Mouse (Mus musculus) midbrain, embryonic 15.5 days (tissue): ENCODE measurements at regions not wholly inside any gene's neighbourhood (a gene's known extent, or its start where the extent isn't known, plus 50 kb on each side); places are given as distances from the start of the nearest gene placed in this dataset.

ENCODE experiments used
- ATAC-seq: fragments of 200-750 bp; cut with Nextera tagmentation; replicated peaks from 2 replicates; pipeline ENCODE4 v1.8.0; 2017; ENCODE audit warnings: moderate TSS enrichment
- H3K27ac ChIP-seq: fragments of 300-500 bp; sonication (generic); 2 replicates; pipeline ENCODE4 v1.5.1; 2015; ENCODE audit warnings: mild to moderate bottlenecking, inconsistent platforms
- H3K27me3 ChIP-seq: fragments of 300-500 bp; sonication (generic); replicated peaks from 2 replicates; pipeline ENCODE4 v1.6.1; 2015; ENCODE audit warnings: inconsistent platforms
- H3K36me3 ChIP-seq: fragments of 300-500 bp; sonication (generic); replicated peaks from 2 replicates; pipeline ENCODE4 v1.6.1; 2015; ENCODE audit warnings: inconsistent platforms
- H3K4me1 ChIP-seq: fragments of 300-500 bp; sonication (generic); 2 replicates; pipeline ENCODE4 v1.6.1; 2015; ENCODE audit warnings: inconsistent platforms
- H3K4me2 ChIP-seq: fragments of 300-500 bp; sonication (generic); 2 replicates; pipeline ENCODE4 v1.6.1; 2015; ENCODE audit warnings: inconsistent platforms, mild to moderate bottlenecking, moderate library complexity
- H3K4me3 ChIP-seq: fragments of 300-500 bp; sonication (generic); 2 replicates; pipeline ENCODE4 v1.5.1; 2015; ENCODE audit warnings: mild to moderate bottlenecking, inconsistent platforms
- H3K9ac ChIP-seq: fragments of 300-500 bp; sonication (generic); 2 replicates; pipeline ENCODE4 v1.6.1; 2015; ENCODE audit warnings: mild to moderate bottlenecking, inconsistent platforms
- H3K9me3 ChIP-seq: fragments of 300-500 bp; sonication (generic); 2 replicates; pipeline ENCODE4 v1.6.1; 2016; ENCODE audit warnings: inconsistent platforms
- WGBS: fragments of 180-500 bp; shearing (Covaris S2); methylation state at CpG from one replicate; pipeline ENCODE4 v1.1.7; 2015; ENCODE audit warnings: mixed read lengths; 5-methylcytosine and 5-hydroxymethylcytosine counted together

DNA sequence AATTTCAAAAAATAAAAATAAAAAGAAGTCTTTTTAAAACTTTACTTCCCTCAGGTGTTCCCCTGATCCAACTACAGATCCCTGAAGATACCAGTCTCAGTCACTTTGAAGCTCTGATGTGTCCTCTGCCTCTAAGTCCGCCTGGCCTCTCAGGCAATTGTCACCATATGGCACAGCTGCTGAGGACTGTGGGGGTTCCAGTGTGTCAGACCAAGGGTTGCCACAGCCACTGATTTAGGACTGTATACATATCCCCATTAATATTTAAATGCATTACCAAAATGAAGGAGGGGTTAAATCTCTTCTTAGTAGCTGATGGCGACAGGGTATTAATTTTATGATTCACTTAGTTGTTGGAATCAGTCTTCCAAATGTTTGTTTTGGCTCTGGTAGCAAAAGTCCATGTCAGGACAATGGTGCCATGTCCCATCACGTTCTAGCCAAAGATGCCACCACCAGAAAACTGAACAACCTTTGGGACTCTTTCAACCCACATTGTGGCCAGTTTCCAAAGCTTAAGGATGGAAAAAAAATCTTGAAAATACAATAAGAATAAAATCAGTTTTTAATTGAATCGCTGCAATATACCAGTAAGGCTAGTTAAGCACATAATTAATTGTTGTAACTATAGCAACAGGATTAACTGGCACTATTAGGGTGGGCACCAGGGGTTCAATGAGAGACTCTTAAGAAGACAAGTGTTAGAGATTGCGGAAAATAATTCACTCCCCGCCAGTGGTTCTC is 62.5 kb downstream of the Arrdc4 start:
- no peak overlapping the region for H3K9ac ChIP-seq
- no peaks in the 10 kb centered on the region for H3K36me3 ChIP-seq
- no peaks in the 10 kb centered on the region for H3K9me3 ChIP-seq
- 46% methylated on average over 6 of the region's 6 CpGs for WGBS
- H3K4me2 ChIP-seq, result no peak overlapping the region
- no peaks in the 10 kb centered on the region for H3K27me3 ChIP-seq
- H3K4me3 ChIP-seq, result no peak overlapping the region
- ATAC-seq, result peak; percentile 76
- H3K4me1 ChIP-seq, result peaks cover 11% of the 10 kb centered on the region; the same call in 1 of the 2 replicates
- H3K27ac ChIP-seq, result peak overlapping the region; percentile 58; the same call in 1 of the 2 replicates

DNA sequence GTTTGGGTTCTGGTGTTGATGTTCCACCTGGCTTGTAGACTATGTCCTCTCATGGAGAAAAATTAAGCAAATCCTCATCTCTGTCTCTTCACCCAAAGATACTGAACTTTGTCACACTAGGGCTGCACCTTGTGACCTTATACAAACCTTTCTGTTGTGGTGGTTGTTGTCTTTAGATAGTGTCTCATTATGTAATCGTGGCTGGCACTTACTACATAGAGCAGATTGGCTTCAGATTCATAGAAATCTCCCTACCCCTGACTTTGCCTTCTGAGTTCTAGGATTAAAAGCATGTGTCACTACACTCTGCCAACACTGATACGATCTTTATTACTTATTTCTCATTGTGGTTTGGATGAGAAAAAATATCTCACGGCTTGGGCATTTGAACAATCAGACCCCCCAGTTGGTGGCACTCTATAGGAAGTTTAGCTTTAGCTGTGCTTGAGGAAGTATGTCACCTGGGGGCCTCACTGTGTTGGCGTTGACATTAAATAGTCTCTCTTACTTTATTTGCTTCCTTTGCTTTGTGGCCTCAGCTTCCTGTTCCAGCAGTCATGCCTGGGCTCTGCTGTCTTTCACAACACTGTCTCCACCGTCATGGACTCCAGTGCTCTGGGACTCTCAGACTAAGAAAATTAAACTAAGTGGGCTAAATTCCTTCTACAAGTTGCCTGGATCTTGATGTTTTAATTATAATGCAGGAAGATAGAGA is 66.0 kb downstream of the Arrdc4 start:
- no peak overlapping the region for H3K4me3 ChIP-seq
- H3K4me2 ChIP-seq, result no peak overlapping the region
- H3K4me1 ChIP-seq, result peaks cover 16% of the 10 kb centered on the region; the same call in 1 of the 2 replicates
- H3K9ac ChIP-seq, result no peak overlapping the region
- no peak overlapping the region for H3K27ac ChIP-seq
- no peak for ATAC-seq
- WGBS, result 71% methylated on average over 5 of the region's 5 CpGs
- no peaks in the 10 kb centered on the region for H3K27me3 ChIP-seq
- H3K36me3 ChIP-seq, result no peaks in the 10 kb centered on the region
- H3K9me3 ChIP-seq, result no peaks in the 10 kb centered on the region

DNA sequence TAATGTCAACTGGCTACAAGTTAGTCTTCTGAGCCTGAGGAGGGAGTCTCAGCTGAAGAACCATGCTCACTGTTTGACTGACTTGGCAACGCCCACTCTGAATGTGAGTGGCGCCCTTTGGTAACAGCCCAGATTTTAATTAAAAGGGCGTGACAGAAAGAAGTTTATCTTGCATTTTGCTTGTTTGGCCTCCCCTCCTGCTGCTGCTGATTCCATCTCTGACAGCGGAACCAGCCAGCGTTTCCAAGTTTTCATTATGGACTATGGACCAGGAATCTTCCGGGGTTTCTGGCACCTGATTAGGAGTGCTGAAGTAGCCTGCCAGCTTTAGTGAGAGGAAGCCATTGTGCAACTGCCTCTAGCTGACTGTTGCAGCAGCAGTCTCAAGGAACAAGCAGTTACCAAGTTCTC is 66.7 kb downstream of the Arrdc4 start:
- Histone ChIP-seq H3K27me3 (no peaks in the 10 kb centered on the region), H3K27ac (no peak overlapping the region), H3K4me1 (peaks cover 16% of the 10 kb centered on the region; the same call in 1 of the 2 replicates), H3K9ac (no peak overlapping the region), H3K4me2 (peak overlapping the region; percentile 10; the same call in 1 of the 2 replicates), H3K36me3 (no peaks in the 10 kb centered on the region), H3K9me3 (no peaks in the 10 kb centered on the region), H3K4me3 (no peak overlapping the region)
- ATAC-seq, result no peak
- WGBS, result 50% methylated on average over 6 of the region's 6 CpGs

DNA sequence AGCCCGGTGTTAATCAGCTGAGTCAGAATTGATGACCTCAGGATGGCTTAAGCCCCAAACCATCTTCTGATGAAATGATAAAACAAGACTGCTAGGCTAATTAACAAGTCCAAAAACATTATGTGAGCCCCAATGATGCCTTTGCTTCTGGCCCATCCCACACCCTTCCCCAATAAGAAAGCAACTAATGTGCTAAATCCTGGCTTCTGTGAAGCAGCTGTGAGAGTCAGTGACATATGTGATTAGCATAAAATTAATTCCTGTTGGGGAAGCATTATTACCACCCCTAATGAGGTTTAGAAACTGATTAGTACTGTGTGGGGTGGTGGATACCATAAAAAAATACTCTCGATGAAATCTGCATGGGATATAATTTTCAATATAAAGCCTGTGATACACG is 69.3 kb downstream of the Arrdc4 start:
- H3K27ac ChIP-seq, result no peak overlapping the region
- H3K36me3 ChIP-seq, result no peaks in the 10 kb centered on the region
- no peak overlapping the region for H3K9ac ChIP-seq
- no peak for ATAC-seq
- H3K4me1 ChIP-seq, result peaks cover 7% of the 10 kb centered on the region; the same call in 1 of the 2 replicates
- no peak overlapping the region for H3K4me3 ChIP-seq
- no peaks in the 10 kb centered on the region for H3K9me3 ChIP-seq
- H3K4me2 ChIP-seq, result no peak overlapping the region
- H3K27me3 ChIP-seq, result no peaks in the 10 kb centered on the region
- WGBS, result 73% methylated on average over 3 of the region's 3 CpGs

DNA sequence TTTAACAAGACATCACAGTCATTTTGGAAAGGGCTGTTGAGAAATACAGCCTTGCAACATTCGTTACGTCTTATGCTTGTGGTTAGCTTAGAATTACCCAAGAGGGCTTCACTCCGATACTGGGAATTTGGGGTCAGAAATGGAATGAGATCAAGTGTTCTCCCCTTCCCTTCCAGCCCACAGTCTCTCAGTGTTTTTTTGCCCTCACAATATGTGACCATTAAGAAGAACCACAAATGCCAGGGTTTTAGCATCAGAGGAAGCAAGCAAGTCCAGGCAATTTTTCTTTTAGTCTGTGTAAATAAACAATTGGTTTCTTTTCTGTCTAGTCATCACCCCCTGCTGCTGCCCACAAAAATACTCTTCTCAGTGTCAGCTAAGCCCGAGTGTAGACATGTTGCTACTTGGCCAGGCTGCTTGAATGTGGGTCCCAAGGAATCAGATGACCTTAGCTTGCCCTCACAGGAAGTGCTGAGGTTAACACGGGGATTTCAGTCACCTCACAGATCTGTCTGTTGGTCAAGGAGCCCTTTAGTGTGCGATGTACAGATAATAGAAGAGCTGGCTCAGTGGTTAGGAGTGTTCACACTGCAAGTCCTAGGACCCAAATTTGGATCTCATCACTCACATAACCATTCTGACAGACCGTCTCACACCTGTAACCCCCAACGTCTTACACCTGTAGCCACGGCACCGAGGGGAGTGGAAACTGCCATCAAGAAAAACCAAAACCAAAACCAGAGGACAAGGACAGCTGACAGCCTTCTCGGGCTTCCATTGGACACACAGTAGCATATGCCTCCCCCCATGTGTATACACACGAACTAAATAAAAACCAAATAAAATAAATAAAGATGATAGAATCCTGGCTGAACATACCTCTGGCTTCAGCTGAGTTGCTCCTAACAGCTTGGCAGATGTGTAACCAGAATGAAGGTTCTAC is 81.0 kb downstream of the Arrdc4 start:
- Histone ChIP-seq H3K4me3 (no peak overlapping the region), H3K4me1 (no peaks in the 10 kb centered on the region)
- 67% methylated on average over 12 of the region's 12 CpGs for WGBS

DNA sequence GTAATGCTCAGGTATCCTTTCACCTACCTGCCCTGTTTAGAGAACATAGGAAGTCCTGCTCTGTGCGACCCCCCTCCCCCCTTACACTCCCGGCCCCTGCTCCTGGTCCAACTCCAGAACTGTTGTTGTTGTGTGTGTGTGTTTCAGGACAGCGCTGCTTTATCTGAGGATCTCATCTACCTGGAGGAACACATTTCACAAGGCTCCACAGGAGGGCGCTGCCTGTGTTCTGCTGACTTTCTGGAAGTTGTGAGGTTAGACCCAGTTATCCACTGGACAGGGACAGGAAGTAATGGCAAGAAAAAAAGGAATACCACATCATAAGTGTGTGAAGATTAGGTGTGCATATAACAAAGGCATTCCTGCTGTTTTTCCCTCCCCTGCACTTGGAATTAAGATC is 81.8 kb downstream of the Arrdc4 start:
- no peaks in the 10 kb centered on the region for H3K36me3 ChIP-seq
- H3K27ac ChIP-seq, result no peak overlapping the region
- 46% methylated on average over 4 of the region's 4 CpGs for WGBS
- H3K4me1 ChIP-seq, result no peaks in the 10 kb centered on the region
- no peak overlapping the region for H3K9ac ChIP-seq
- no peaks in the 10 kb centered on the region for H3K9me3 ChIP-seq
- no peak overlapping the region for H3K4me2 ChIP-seq
- no peak for ATAC-seq
- no peaks in the 10 kb centered on the region for H3K27me3 ChIP-seq
- H3K4me3 ChIP-seq, result no peak overlapping the region

More for the DNA sequence above, 81.0 kb downstream of the Arrdc4 start:
- H3K4me2 ChIP-seq, result no peak overlapping the region
- H3K9me3 ChIP-seq, result no peaks in the 10 kb centered on the region
- no peaks in the 10 kb centered on the region for H3K36me3 ChIP-seq
- H3K9ac ChIP-seq, result no peak overlapping the region
- H3K27ac ChIP-seq, result no peak overlapping the region
- H3K27me3 ChIP-seq, result no peaks in the 10 kb centered on the region
- ATAC-seq, result no peak

DNA sequence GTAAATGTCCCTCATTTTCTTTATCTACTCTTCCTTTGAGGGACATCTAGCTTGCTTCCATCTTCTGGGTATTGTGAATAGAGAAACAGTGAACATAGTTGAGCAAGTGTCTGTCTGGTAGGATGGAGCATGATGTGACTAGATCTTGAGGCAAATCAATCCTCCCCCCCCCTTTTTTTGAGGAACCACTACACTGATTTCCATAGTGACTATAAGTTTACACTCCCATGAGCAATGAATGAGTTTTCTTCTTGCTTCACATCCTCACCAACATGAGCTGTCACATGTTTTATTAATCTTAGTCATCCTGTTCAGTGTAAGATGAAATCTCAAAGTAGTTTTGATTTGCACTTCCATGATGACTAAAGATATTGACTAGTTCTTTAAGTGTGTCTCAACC is 92.7 kb downstream of the Arrdc4 start:
- no peak overlapping the region for H3K4me2 ChIP-seq
- H3K4me1 ChIP-seq, result no peaks in the 10 kb centered on the region
- H3K36me3 ChIP-seq, result no peaks in the 10 kb centered on the region
- no peak overlapping the region for H3K27ac ChIP-seq
- no peak overlapping the region for H3K9ac ChIP-seq
- no peak for ATAC-seq
- no peak overlapping the region for H3K4me3 ChIP-seq
- no peaks in the 10 kb centered on the region; the same call in 1 of the 2 replicates for H3K9me3 ChIP-seq
- H3K27me3 ChIP-seq, result no peaks in the 10 kb centered on the region

DNA sequence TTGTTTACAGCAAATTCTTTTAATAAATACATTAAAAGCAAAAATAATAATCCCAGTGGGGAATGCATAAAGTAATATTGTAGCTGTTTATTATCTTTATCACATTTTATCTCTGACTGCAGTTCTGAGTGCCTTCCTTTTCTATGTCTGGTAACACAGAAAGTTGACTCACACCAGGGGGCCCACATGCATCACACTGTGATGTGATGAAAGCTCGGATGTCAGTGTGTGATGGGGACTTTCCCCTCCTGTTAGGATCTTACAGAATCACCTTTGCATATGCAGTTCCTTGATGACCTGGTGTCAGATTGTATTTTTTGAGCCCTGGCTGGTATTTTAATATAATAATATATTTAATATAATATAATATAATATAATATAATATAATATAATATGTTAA is 95.5 kb downstream of the Arrdc4 start:
- Histone ChIP-seq H3K4me2 (no peak overlapping the region), H3K9ac (no peak overlapping the region), H3K4me3 (no peak overlapping the region), H3K36me3 (no peaks in the 10 kb centered on the region), H3K9me3 (no peaks in the 10 kb centered on the region; the same call in 1 of the 2 replicates), H3K4me1 (no peaks in the 10 kb centered on the region), H3K27me3 (no peaks in the 10 kb centered on the region), H3K27ac (no peak overlapping the region)
- no peak for ATAC-seq
- 72% methylated on average over 1 of the region's 1 CpGs for WGBS

DNA sequence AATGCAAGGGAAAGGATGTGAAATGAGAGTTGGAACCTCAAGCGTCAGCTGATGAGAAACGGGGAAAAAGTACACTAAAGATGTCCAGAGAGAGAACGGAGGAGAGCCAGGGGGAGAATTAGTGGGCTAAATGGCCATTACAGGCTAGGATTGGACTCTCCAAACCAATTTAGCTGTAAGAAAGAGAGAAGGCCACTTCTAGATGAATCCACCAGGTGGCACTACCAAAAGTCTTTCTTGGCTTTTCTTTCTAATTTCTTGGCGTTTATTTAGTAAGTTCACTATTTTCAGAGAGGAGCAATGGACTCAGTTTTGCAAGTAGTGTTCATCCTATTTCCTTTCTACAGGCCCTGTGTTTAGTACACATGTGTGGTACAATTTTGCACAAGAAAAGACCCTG is 97.6 kb downstream of the Arrdc4 start:
- H3K9me3 ChIP-seq, result no peaks in the 10 kb centered on the region; the same call in 1 of the 2 replicates
- no peak overlapping the region for H3K27ac ChIP-seq
- no peak overlapping the region for H3K4me2 ChIP-seq
- H3K4me3 ChIP-seq, result no peak overlapping the region
- ATAC-seq, result no peak
- no peak overlapping the region for H3K9ac ChIP-seq
- no peaks in the 10 kb centered on the region for H3K4me1 ChIP-seq
- WGBS, result 68% methylated on average over 4 of the region's 4 CpGs
- no peaks in the 10 kb centered on the region for H3K36me3 ChIP-seq
- H3K27me3 ChIP-seq, result no peaks in the 10 kb centered on the region

DNA sequence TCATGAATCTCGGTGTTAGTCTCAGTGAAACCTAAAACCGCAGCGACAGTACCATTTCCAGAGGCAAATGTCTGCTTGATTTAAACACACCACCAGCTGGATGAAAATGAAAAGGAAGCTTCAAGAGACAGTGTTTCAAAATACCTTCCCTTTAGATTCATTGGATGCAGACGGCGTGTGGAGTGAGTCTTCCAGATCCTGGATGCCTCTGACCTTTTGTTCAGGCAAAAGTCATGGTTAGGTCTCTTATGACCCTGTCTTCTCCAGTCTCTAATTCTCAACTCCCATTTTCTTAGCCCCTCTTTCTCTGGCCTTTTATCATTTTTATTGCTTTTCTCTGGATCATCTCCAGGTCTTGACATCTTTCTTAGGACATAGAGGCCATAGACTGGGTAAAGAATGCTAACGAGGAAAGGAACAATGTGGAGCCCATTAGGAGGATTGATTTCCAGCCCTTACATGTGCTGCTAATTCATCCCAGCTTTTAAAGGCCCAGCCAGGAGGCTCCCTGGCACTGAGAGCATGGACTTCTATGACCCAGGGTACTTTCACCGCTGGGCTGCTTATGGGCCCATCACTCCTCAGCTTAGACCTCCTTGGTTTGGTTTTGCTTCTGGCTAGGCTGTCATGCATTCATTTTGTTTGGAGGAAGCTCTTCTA is 111.4 kb downstream of the Arrdc4 start:
- Histone ChIP-seq H3K4me2 (no peak overlapping the region), H3K9me3 (no peaks in the 10 kb centered on the region), H3K36me3 (no peaks in the 10 kb centered on the region), H3K4me3 (no peak overlapping the region), H3K27ac (no peak overlapping the region), H3K4me1 (no peaks in the 10 kb centered on the region), H3K27me3 (no peaks in the 10 kb centered on the region), H3K9ac (no peak overlapping the region)
- no peak for ATAC-seq
- WGBS, result 88% methylated on average over 7 of the region's 7 CpGs

DNA sequence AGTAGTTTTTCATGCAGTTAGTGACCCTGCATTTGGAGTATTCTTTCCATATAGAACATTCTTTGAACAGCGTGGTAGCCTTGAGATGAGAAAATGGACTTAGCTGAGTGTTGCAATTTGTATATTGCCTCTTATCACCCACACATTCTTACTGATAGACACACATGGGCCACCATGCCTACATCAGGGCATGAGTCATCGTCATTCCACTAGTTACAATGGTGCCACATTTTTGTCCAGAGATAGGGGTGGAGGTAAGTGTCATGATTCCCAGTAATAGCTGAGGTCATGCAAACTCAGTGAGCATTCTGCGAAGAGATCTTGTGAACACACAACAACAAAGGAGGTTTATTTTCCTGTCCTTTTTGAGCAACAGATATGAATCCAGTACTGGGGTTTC is 128.0 kb downstream of the Arrdc4 start:
- no peak for ATAC-seq
- Histone ChIP-seq H3K4me1 (no peaks in the 10 kb centered on the region), H3K4me2 (no peak overlapping the region), H3K27ac (no peak overlapping the region), H3K36me3 (no peaks in the 10 kb centered on the region), H3K9ac (no peak overlapping the region), H3K27me3 (no peaks in the 10 kb centered on the region), H3K9me3 (no peaks in the 10 kb centered on the region), H3K4me3 (no peak overlapping the region)
- WGBS, result 92% methylated on average over 3 of the region's 3 CpGs

DNA sequence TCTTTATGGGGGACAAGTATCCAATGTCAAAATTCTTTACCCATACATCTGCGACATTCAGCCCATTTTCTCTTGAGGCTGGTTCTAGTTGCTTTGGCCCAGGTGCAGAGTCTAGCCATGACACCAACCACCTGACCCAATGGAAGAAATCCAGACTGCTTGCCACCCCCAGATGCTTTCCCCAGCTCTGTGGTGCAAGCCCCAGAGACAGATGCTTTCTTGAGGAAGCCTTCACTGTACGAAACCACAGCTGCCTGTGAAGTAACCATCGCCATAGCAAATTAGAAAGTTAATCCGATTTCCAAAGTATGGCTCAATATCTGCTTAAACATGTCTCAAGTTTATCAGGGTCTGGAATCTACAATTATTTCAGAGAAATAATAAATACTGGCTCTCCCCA is 138.5 kb downstream of the Arrdc4 start:
- Histone ChIP-seq H3K4me1 (peaks cover 5% of the 10 kb centered on the region; the same call in 1 of the 2 replicates), H3K36me3 (no peaks in the 10 kb centered on the region), H3K27me3 (no peaks in the 10 kb centered on the region; the same call in 1 of the 2 replicates), H3K4me3 (no peak overlapping the region), H3K27ac (no peak overlapping the region), H3K4me2 (no peak overlapping the region), H3K9me3 (no peaks in the 10 kb centered on the region), H3K9ac (no peak overlapping the region)
- no peak for ATAC-seq
- 85% methylated on average over 4 of the region's 4 CpGs for WGBS
